Mouse (Mus musculus) liver, embryonic 15.5 days (tissue): ENCODE data around the gene Cpxm2. TPM values are rescaled to one million over a fixed set of nuclear protein-coding genes. Genes with fewer than 3 reads are reported as not detected.

Experiments
- ATAC-seq: fragments of 200-750 bp; cut with Nextera tagmentation; 2 replicates; pipeline ENCODE4 v1.8.0; 2017; ENCODE audit warnings: moderate number of reproducible peaks, mild to moderate bottlenecking, moderate library complexity; ENCODE audit not compliant: insufficient read depth
- H3K27ac ChIP-seq: fragments of 300-500 bp; sonication (generic); replicated peaks from 2 replicates; pipeline ENCODE4 v1.5.1; 2015; ENCODE audit warnings: mild to moderate bottlenecking, inconsistent platforms
- H3K27me3 ChIP-seq: fragments of 300-500 bp; sonication (generic); 2 replicates; pipeline ENCODE4 v1.6.1; 2015; ENCODE audit warnings: mild to moderate bottlenecking, inconsistent platforms
- H3K36me3 ChIP-seq: fragments of 300-500 bp; sonication (generic); replicated peaks from 2 replicates; pipeline ENCODE4 v1.6.1; 2015; ENCODE audit warnings: moderate library complexity, mild to moderate bottlenecking, inconsistent platforms
- H3K4me1 ChIP-seq: fragments of 300-500 bp; sonication (generic); replicated peaks from 2 replicates; pipeline ENCODE4 v1.6.1; 2015; ENCODE audit warnings: inconsistent platforms
- H3K4me2 ChIP-seq: fragments of 300-500 bp; sonication (generic); 2 replicates; pipeline ENCODE4 v1.6.1; 2015; ENCODE audit warnings: moderate library complexity, mild to moderate bottlenecking, inconsistent platforms
- H3K4me3 ChIP-seq: fragments of 300-500 bp; sonication (generic); replicated peaks from 2 replicates; pipeline ENCODE4 v1.5.1; 2015; ENCODE audit warnings: mild to moderate bottlenecking, inconsistent platforms
- H3K9ac ChIP-seq: fragments of 300-500 bp; sonication (generic); 2 replicates; pipeline ENCODE4 v1.6.1; 2015; ENCODE audit warnings: moderate library complexity, mild to moderate bottlenecking, inconsistent platforms
- H3K9me3 ChIP-seq: fragments of 300-500 bp; sonication (generic); replicated peaks from 2 replicates; pipeline ENCODE4 v1.6.1; 2016; ENCODE audit warnings: inconsistent platforms
- WGBS: fragments of 180-500 bp; shearing (Covaris S2); methylation state at CpG from one replicate; pipeline ENCODE4 v1.1.7; 2015; ENCODE audit warnings: mixed read lengths; ENCODE audit not compliant: insufficient replicate concordance; 5-methylcytosine and 5-hydroxymethylcytosine counted together
- polyA plus RNA-seq: library from polyadenylated mRNA; unstranded; fragments of >200 nt; fragmentation: Nextera tagmentation; extraction: Ambion mirVana; gene quantifications from 2 replicates; pipeline ENCODE4 v1.2.1, GENCODE M21; 2015

Cpxm2 gene
- polyA plus RNA-seq, 1 experiment from 2014 or later: 0.20 TPM

DNA sequence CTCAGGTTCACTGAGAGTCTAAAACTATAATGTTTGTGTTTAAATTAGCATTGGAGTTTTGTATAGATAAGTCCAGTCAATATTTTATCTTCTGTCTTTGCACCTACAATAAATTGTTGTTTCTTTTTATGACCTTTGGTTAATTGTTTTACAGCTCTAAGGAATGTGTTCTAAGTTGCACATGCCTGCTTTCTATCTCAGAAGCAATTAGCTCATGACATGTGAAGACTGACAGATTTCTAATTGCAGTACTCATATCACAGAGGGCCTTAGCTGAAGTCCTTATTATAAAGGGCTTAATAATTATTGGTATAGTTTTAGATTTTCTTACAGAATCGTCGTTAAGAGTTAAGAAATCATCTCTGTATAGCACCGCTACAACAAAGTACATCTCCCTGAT, 138.6 kb downstream of the Cpxm2 start:
- no peak overlapping the region for H3K4me2 ChIP-seq
- H3K4me3 ChIP-seq: no peak overlapping the region
- no peaks in the 10 kb centered on the region for H3K4me1 ChIP-seq
- no peak overlapping the region for H3K27ac ChIP-seq
- no peaks in the 10 kb centered on the region for H3K36me3 ChIP-seq
- H3K9ac ChIP-seq: no peak overlapping the region
- 53% methylated on average over 3 of the region's 3 CpGs for WGBS
- H3K9me3 ChIP-seq: no peaks in the 10 kb centered on the region
- ATAC-seq: no peak
- no peaks in the 10 kb centered on the region for H3K27me3 ChIP-seq

GRCm38 (mm10) chr7:132015193-132015592, 139.3 kb downstream of the Cpxm2 start:
- WGBS: 9% methylated on average over 3 of the region's 3 CpGs
- no peak for ATAC-seq
- H3K4me1 ChIP-seq: no peaks in the 10 kb centered on the region

GRCm38 (mm10) chr7:132013970-132014369, 140.6 kb downstream of the Cpxm2 start:
- no peak overlapping the region for H3K4me3 ChIP-seq
- H3K4me2 ChIP-seq: no peak overlapping the region
- H3K36me3 ChIP-seq: no peaks in the 10 kb centered on the region
- no peak overlapping the region for H3K27ac ChIP-seq
- WGBS: 60% methylated on average over 5 of the region's 5 CpGs
- no peaks in the 10 kb centered on the region for H3K9me3 ChIP-seq
- ATAC-seq: no peak
- no peaks in the 10 kb centered on the region for H3K4me1 ChIP-seq
- no peak overlapping the region for H3K9ac ChIP-seq
- H3K27me3 ChIP-seq: no peaks in the 10 kb centered on the region

More at GRCm38 (mm10) chr7:132015193-132015592, 139.3 kb downstream of the Cpxm2 start:
- H3K27me3 ChIP-seq: no peaks in the 10 kb centered on the region
- H3K9me3 ChIP-seq: no peaks in the 10 kb centered on the region
- no peaks in the 10 kb centered on the region for H3K36me3 ChIP-seq
- no peak overlapping the region for H3K9ac ChIP-seq
- H3K4me2 ChIP-seq: no peak overlapping the region
- H3K4me3 ChIP-seq: no peak overlapping the region
- no peak overlapping the region for H3K27ac ChIP-seq

DNA sequence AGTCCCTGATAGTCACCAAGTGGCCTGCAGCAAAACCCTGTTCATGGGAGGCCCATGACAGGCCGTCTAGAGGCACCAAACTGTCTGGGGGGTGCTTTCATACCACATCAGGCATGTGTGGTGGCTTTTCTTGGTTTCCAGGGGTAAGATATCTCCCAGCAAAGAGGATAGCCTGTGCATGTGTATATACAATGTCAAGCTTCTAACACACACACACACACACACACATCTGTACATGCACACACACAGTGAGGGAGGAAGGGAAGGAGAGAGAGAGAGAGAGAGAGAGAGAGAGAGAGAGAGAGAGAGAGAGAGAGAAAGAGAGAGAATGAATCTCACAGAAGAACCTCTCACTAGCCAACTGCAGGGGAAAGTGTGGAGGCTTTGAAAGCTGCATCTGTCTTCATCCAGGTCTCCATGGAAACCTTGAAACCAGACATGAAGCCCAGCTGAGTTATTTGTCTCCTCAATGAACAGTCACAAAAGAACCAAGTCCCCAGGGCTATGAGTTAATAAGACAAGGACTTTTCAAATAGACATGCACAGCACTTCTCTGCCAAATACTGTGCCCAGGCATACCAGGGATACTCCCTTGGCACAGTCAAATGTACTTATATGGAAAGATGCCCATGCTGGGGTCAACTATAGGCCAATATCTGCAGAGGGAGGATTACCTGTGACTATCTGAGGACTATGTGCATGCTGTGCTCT, 141.4 kb downstream of the Cpxm2 start:
- Histone ChIP-seq H3K27me3 (no peaks in the 10 kb centered on the region), H3K27ac (no peak overlapping the region), H3K9me3 (no peaks in the 10 kb centered on the region), H3K9ac (no peak overlapping the region), H3K36me3 (no peaks in the 10 kb centered on the region), H3K4me1 (no peaks in the 10 kb centered on the region), H3K4me2 (no peak overlapping the region), H3K4me3 (no peak overlapping the region)
- ATAC-seq: no peak
- WGBS: 4% methylated on average over 1 of the region's 1 CpGs

DNA sequence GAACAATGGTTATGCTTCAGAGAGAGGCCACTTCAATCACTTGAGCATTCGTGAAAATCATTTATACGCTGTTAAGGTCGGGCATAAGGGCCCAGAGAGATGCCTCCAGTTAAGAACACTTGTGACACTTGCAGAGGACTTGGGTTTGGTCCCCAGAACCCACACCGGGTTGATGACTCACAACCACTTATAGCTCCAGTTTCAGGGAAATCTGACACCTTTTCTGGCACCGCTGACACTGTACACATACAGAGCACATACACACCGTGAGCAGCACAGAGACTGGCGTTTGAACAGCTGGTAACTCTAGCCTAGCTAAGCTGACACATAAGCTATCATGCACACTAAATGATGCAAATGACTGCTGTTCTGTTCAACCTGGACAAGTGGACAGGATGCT, 145.5 kb downstream of the Cpxm2 start:
- H3K27ac ChIP-seq: no peak overlapping the region
- 65% methylated on average over 7 of the region's 7 CpGs for WGBS
- no peak for ATAC-seq
- H3K4me3 ChIP-seq: no peak overlapping the region
- no peak overlapping the region for H3K9ac ChIP-seq
- no peak overlapping the region for H3K4me2 ChIP-seq
- no peaks in the 10 kb centered on the region for H3K4me1 ChIP-seq
- no peaks in the 10 kb centered on the region for H3K9me3 ChIP-seq
- no peaks in the 10 kb centered on the region for H3K27me3 ChIP-seq
- no peaks in the 10 kb centered on the region for H3K36me3 ChIP-seq

GRCm38 (mm10) chr7:132005996-132006696, 148.4 kb downstream of the Cpxm2 start:
- Histone ChIP-seq H3K4me2 (no peak overlapping the region), H3K4me1 (no peaks in the 10 kb centered on the region), H3K27ac (no peak overlapping the region), H3K27me3 (no peaks in the 10 kb centered on the region), H3K9me3 (no peaks in the 10 kb centered on the region), H3K4me3 (no peak overlapping the region), H3K9ac (no peak overlapping the region), H3K36me3 (no peaks in the 10 kb centered on the region)
- no peak for ATAC-seq
- 65% methylated on average over 14 of the region's 14 CpGs for WGBS

DNA sequence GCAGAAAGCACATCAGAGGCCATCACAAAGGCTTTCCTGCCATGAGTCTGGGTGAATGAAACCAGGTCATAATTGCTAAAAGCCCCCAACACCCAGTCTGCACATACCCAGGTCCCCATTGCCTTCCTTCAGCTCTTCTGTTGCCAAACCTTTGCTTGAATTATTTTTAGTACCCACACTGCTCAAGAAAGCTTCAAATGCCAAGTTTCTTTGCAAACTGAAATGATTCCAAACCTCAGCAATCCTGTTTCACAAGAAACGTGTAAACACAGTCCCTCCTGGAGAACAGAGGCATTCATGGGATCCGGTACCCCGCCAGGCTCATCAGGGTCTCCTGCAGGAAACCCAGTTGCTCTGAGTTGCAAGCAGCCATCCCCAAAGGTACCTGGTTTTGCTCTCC, 161.7 kb downstream of the Cpxm2 start:
- no peak overlapping the region for H3K27ac ChIP-seq
- H3K27me3 ChIP-seq: no peaks in the 10 kb centered on the region
- H3K4me2 ChIP-seq: no peak overlapping the region
- H3K4me3 ChIP-seq: no peak overlapping the region
- no peak for ATAC-seq
- WGBS: 64% methylated on average over 3 of the region's 3 CpGs
- no peaks in the 10 kb centered on the region for H3K36me3 ChIP-seq
- H3K4me1 ChIP-seq: no peaks in the 10 kb centered on the region
- H3K9me3 ChIP-seq: no peaks in the 10 kb centered on the region
- no peak overlapping the region for H3K9ac ChIP-seq

DNA sequence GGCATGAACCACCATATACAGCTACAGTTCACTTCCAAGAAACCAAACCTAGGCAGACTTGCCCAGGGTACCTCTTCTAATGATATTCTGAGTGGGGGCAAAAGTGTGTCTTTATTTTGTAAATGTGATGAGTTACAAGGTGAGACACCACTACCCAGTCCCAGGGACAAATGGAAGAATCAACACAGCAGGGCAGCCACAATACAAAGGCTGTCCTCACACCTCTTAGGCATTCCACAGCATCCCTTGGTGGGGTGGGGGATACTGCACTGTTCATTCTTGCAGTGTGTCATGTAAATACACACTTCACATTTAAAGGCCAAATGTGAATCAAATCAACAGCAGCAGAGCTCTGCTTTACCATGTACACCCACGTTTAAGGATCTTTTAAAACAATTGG, 162.3 kb downstream of the Cpxm2 start:
- Histone ChIP-seq H3K36me3 (no peaks in the 10 kb centered on the region), H3K9me3 (no peaks in the 10 kb centered on the region), H3K4me1 (no peaks in the 10 kb centered on the region), H3K27ac (no peak overlapping the region), H3K4me3 (no peak overlapping the region), H3K4me2 (no peak overlapping the region), H3K27me3 (no peaks in the 10 kb centered on the region), H3K9ac (no peak overlapping the region)
- WGBS: 20% methylated on average over 1 of the region's 1 CpGs
- no peak for ATAC-seq

DNA sequence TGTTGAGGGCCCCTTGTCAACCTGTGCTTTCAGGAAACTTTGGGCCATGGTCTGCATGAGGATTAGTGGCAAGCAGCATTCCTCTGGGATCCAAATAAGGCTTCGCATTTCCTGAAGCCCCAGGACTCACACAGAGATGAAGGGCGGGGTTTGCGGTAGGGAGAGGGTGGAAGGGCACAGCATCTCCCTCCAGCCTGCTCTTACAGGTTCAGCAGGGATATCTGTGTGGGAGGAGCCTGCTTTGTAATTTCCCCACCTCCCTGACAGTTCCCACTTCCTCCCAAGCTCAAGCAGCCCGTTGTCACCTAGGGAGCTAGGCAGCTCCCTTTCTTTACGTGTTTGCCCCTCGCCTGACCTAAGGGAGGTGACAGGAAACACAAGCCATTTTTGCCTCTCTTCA, 165.5 kb downstream of the Cpxm2 start:
- Histone ChIP-seq H3K4me3 (no peak overlapping the region), H3K27ac (no peak overlapping the region), H3K4me1 (no peaks in the 10 kb centered on the region), H3K36me3 (no peaks in the 10 kb centered on the region), H3K9me3 (no peaks in the 10 kb centered on the region), H3K27me3 (no peaks in the 10 kb centered on the region), H3K9ac (no peak overlapping the region), H3K4me2 (no peak overlapping the region)
- WGBS: 17% methylated on average over 6 of the region's 6 CpGs
- no peak for ATAC-seq

Other genes with a start within 250 kb of the Cpxm2 start
- not detected in 2 replicates for gene Gpr26, start 188.3 kb downstream of the Cpxm2 start, polyA plus RNA-seq
- 4.5 and 5.6 TPM in 2 replicates for gene Chst15, start 162.5 kb upstream of the Cpxm2 start, polyA plus RNA-seq